Mouse (Mus musculus): ENCODE measurements around the gene Nepro. TPM values are rescaled to one million over a fixed set of nuclear protein-coding genes. Genes with fewer than 3 reads are reported as not detected.

Nepro gene
- polyA plus RNA-seq, 1 experiment, result 19.6 TPM

DNA sequence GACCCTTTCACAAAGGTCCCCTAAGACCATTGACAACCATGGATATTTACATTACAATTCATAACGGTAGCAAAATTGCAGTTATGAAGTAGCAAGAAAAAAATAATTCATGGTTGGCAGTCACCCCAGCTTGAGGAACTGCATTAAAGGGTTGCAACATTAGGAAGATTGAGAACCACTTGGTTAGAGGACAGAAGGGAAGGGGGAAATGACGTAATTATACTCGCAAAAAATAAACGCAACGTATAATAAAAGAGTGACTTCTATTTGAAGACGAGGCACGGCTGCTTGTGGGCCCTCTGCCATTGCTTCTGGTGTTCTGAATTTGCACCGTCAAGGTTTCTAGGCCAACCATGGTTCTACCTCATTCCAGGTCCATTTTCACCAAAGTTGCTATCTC lies 33.6 kb downstream of the Nepro start:
- TF ChIP-seq CTCF (IDR thresholded peaks at IDR 0.05; ENCODE audit: borderline replicate concordance, insufficient read depth, low read length) (no peak), POLR2A (IDR thresholded peaks at IDR 0.05; ENCODE audit: low read depth, low read length) (no peak)
- Histone ChIP-seq H3K4me1 (ENCODE audit: control insufficient read depth, insufficient read depth, low read length) (no peaks in the 10 kb centered on the region), H3K27ac (ENCODE audit: insufficient read depth, low read length) (no peak overlapping the region), H3K4me3 (ENCODE audit: insufficient read depth, low read length) (no peak overlapping the region)

- H3K4me3 ChIP-seq (ENCODE audit: insufficient read depth, low read length), result no peak overlapping the region
These were observed 37.7 kb downstream of the Nepro start for GRCm38 (mm10) chr16:44761811-44762210.

DNA sequence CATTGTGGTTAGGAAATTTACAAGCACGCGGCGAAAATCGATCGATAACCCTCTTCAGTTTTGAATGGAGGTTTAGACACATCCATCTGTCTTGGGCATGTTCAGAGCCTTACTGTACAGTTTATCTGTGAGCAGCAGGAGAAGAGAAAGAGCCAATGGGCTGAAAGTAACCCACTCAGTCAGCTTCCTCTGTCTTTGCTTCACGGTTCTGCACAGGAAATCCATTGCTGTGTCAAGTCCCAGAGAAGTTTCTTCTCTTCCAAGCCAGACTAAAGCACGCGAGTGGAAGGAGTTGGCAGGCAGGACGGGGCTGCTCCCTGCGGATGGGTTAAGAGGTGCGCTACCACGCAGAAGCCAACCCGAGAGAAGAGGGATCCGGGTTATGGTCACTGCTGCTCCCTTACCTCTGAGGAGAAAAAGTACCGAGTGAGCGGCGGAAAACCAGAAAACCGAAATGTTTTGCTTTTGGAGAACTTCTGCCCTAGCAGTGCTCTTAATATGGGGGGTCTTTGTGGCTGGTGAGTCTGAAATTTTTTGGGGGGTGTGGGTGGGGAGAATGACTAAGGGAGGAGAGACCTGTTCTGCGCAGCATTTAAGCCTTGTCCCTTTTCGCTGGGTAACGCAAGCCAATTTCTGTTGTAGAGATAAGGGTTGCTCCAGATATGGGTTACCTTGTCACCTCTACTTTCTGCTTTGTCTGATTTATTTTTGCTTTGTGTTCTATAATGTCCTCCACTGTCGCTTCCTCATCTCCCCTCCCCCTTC lies 41.6 kb downstream of the Nepro start, which contains the start of gene Cd200r1:
Gene Cd200r1 (plus strand): TSS at position 182 of the 765 bp plus-strand sequence.
- no peaks in the 10 kb centered on the region; the same call in 1 of the 2 replicates for H3K4me1 ChIP-seq (ENCODE audit: control insufficient read depth, insufficient read depth, low read length)
- H3K4me3 ChIP-seq (ENCODE audit: insufficient read depth, low read length), result no peak within 1 kb of the TSS
- no peak within 1 kb of the TSS for H3K27ac ChIP-seq (ENCODE audit: insufficient read depth, low read length)
- TF ChIP-seq CTCF (IDR thresholded peaks at IDR 0.05; ENCODE audit: borderline replicate concordance, insufficient read depth, low read length) (no peak), POLR2A (IDR thresholded peaks at IDR 0.05; ENCODE audit: low read depth, low read length) (no peak)

More at GRCm38 (mm10) chr16:44761811-44762210, 37.7 kb downstream of the Nepro start:
- Histone ChIP-seq H3K27ac (ENCODE audit: insufficient read depth, low read length) (no peak overlapping the region), H3K4me1 (ENCODE audit: control insufficient read depth, insufficient read depth, low read length) (no peaks in the 10 kb centered on the region; the same call in 1 of the 2 replicates)
- TF ChIP-seq CTCF (IDR thresholded peaks at IDR 0.05; ENCODE audit: borderline replicate concordance, insufficient read depth, low read length) (no peak), POLR2A (IDR thresholded peaks at IDR 0.05; ENCODE audit: low read depth, low read length) (no peak)

GRCm38 (mm10) chr16:44766320-44766892 lies 42.3 kb downstream of the Nepro start:
- TF ChIP-seq POLR2A (IDR thresholded peaks at IDR 0.05; ENCODE audit: low read depth, low read length), result no peak
- TF ChIP-seq CTCF (IDR thresholded peaks at IDR 0.05; ENCODE audit: borderline replicate concordance, insufficient read depth, low read length), result no peak
- H3K4me3 ChIP-seq (ENCODE audit: insufficient read depth, low read length), result no peak overlapping the region
- no peaks in the 10 kb centered on the region; the same call in 1 of the 2 replicates for H3K4me1 ChIP-seq (ENCODE audit: control insufficient read depth, insufficient read depth, low read length)
- H3K27ac ChIP-seq (ENCODE audit: insufficient read depth, low read length), result no peak overlapping the region

DNA sequence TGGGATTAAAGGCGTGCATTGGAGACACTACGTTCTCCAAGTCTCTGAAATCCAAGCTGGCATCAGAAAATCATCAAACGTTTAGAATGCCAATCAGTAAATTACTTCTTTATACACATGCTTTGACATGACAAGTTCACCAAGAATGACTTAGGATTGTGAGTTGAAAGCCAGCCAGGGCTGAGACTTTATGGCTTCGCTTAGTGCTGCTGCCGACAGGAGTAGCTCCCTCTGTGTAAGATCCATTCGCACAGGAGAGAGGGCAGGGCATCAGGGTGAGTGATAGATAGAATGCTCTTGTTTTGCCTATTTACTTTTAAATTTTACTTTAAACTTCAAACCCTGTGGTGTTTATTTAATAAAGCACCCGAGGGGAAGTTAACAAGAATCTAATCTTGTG lies 43.4 kb downstream of the Nepro start:
- no peak overlapping the region for H3K4me3 ChIP-seq (ENCODE audit: insufficient read depth, low read length)
- TF ChIP-seq POLR2A (IDR thresholded peaks at IDR 0.05; ENCODE audit: low read depth, low read length) (no peak), CTCF (IDR thresholded peaks at IDR 0.05; ENCODE audit: borderline replicate concordance, insufficient read depth, low read length) (no peak)
- no peaks in the 10 kb centered on the region; the same call in 1 of the 2 replicates for H3K4me1 ChIP-seq (ENCODE audit: control insufficient read depth, insufficient read depth, low read length)
- no peak overlapping the region for H3K27ac ChIP-seq (ENCODE audit: insufficient read depth, low read length)

DNA sequence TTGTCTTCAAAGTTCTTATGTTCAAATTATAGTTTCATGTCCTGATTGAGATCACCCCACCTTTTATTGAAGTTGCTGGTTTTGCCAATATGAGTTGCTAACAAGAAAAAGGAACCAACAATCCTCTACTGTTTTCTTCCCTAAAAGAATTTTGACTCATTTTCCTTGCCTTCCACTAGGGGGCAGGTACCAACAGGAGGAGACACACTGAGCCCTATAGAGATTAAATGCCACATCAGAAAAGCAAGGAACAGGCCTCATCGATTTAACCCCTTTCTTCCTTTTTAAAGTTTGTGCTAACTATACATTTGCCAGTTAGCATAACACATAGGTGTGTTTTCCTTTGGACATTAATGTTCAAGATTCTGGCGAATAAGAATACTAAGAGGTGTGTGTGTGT lies 43.9 kb downstream of the Nepro start:
- H3K4me1 ChIP-seq (ENCODE audit: control insufficient read depth, insufficient read depth, low read length), result no peaks in the 10 kb centered on the region; the same call in 1 of the 2 replicates
- H3K4me3 ChIP-seq (ENCODE audit: insufficient read depth, low read length), result no peak overlapping the region
- H3K27ac ChIP-seq (ENCODE audit: insufficient read depth, low read length), result no peak overlapping the region
- TF ChIP-seq POLR2A (IDR thresholded peaks at IDR 0.05; ENCODE audit: low read depth, low read length) (no peak), CTCF (IDR thresholded peaks at IDR 0.05; ENCODE audit: borderline replicate concordance, insufficient read depth, low read length) (no peak)

DNA sequence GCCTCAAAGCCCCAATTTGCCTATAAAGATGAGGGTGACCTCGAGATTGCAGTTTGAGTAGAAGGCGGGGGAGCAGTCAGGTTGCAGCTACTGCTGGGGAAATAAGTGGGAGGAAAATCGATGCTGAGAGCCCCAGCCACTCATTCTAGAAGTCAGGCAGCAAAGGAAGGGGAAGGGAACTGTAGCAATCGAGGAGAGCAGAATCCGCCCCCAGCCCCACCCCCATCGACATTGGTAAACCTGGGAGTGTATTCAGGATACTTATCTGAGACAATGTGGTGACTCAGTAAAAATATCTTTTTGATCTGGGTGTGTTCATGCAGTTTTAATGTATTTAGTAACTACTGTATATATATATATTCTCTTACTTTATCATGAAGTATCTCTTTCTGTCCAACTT lies 48.5 kb downstream of the Nepro start:
- Histone ChIP-seq H3K27ac (ENCODE audit: insufficient read depth, low read length) (no peak overlapping the region), H3K4me3 (ENCODE audit: insufficient read depth, low read length) (no peak overlapping the region), H3K4me1 (ENCODE audit: control insufficient read depth, insufficient read depth, low read length) (no peaks in the 10 kb centered on the region)
- TF ChIP-seq POLR2A (IDR thresholded peaks at IDR 0.05; ENCODE audit: low read depth, low read length) (no peak), CTCF (IDR thresholded peaks at IDR 0.05; ENCODE audit: borderline replicate concordance, insufficient read depth, low read length) (no peak)

- Histone ChIP-seq H3K4me3 (ENCODE audit: insufficient read depth, low read length) (no peak overlapping the region), H3K27ac (ENCODE audit: insufficient read depth, low read length) (no peak overlapping the region), H3K4me1 (ENCODE audit: control insufficient read depth, insufficient read depth, low read length) (no peaks in the 10 kb centered on the region)
- no peak for TF ChIP-seq POLR2A (IDR thresholded peaks at IDR 0.05; ENCODE audit: low read depth, low read length)
These were observed 49.6 kb downstream of the Nepro start for GRCm38 (mm10) chr16:44773673-44774072.

DNA sequence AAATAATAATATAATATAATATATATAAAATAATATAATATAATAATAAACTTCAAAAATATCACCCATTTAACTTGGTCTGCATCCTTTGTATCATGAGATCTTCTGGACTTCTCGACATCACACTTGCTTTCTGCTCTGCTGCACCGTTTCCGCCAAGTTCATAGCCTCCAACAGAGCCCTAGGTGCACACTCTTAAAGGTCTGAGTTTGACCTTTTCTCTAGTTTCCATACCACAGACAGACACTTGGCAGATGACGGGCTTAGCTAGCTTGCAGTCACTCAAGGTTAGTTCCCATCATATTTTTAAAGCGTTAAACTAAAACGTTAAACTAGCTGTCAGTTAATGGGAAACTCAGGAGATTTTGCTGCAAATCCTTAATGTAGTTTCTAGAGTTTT lies 50.1 kb downstream of the Nepro start:
- H3K27ac ChIP-seq (ENCODE audit: insufficient read depth, low read length), result no peak overlapping the region
- H3K4me3 ChIP-seq (ENCODE audit: insufficient read depth, low read length), result no peak overlapping the region
- H3K4me1 ChIP-seq (ENCODE audit: control insufficient read depth, insufficient read depth, low read length), result no peaks in the 10 kb centered on the region
- TF ChIP-seq CTCF (IDR thresholded peaks at IDR 0.05; ENCODE audit: borderline replicate concordance, insufficient read depth, low read length), result no peak
- TF ChIP-seq POLR2A (IDR thresholded peaks at IDR 0.05; ENCODE audit: low read depth, low read length), result no peak

- TF ChIP-seq POLR2A (IDR thresholded peaks at IDR 0.05; ENCODE audit: low read depth, low read length) (no peak), CTCF (IDR thresholded peaks at IDR 0.05; ENCODE audit: borderline replicate concordance, insufficient read depth, low read length) (no peak)
- Histone ChIP-seq H3K4me3 (ENCODE audit: insufficient read depth, low read length) (no peak overlapping the region), H3K27ac (ENCODE audit: insufficient read depth, low read length) (no peak overlapping the region), H3K4me1 (ENCODE audit: control insufficient read depth, insufficient read depth, low read length) (no peaks in the 10 kb centered on the region)
These were observed 54.5 kb downstream of the Nepro start for GRCm38 (mm10) chr16:44778538-44779147.
